Mouse (Mus musculus) lung, postnatal 0 days (tissue): ENCODE results near the gene Omt2a.
"Not testable (repeated sequence)": the region's sequence is repeated elsewhere in the genome, so short reads cannot be mapped to it uniquely, and the experiment has no call there.

Experiments used
- CTCF ChIP-seq: IDR thresholded peaks from 2 replicates; pipeline ENCODE4 v1.5.1; 2016; ENCODE audit warnings: antibody characterized with exemption, mild to moderate bottlenecking
- EP300 ChIP-seq: IDR thresholded peaks from 2 replicates; pipeline ENCODE4 v1.6.1; 2016; ENCODE audit warnings: antibody characterized with exemption, mild to moderate bottlenecking, control low read depth

- not testable (repeated sequence) for TF ChIP-seq EP300, CTCF
Measured at GRCm38 (mm10) chr9:78343055-78343454, 28.5 kb upstream of the Omt2a start.
